Mouse (Mus musculus) stomach, embryonic 15.5 days (tissue): ENCODE results near the gene Kmt5a. TPM values are rescaled to one million over a fixed set of nuclear protein-coding genes. Genes with fewer than 3 reads are reported as not detected.
A peak's percentile ranks its signal among the peaks of the same experiment; 100 is the strongest.

Source experiments
- ATAC-seq: fragments of 200-750 bp; cut with Nextera tagmentation; 2 replicates; pipeline ENCODE4 v1.8.0; 2017; ENCODE audit warnings: low read depth, moderate number of reproducible peaks, moderate TSS enrichment; ENCODE audit not compliant: insufficient read depth, low FRiP score
- H3K27ac ChIP-seq: fragments of 300-500 bp; sonication (generic); 2 replicates; pipeline ENCODE4 v1.5.1; 2015; ENCODE audit warnings: mild to moderate bottlenecking, inconsistent platforms
- H3K27me3 ChIP-seq: fragments of 300-500 bp; sonication (generic); replicated peaks from 2 replicates; pipeline ENCODE4 v1.6.1; 2015; ENCODE audit warnings: inconsistent platforms
- H3K36me3 ChIP-seq: fragments of 300-500 bp; sonication (generic); 2 replicates; pipeline ENCODE4 v1.6.1; 2015; ENCODE audit warnings: inconsistent platforms
- H3K4me1 ChIP-seq: fragments of 300-500 bp; sonication (generic); 2 replicates; pipeline ENCODE4 v1.6.1; 2015; ENCODE audit warnings: inconsistent platforms
- H3K4me2 ChIP-seq: fragments of 300-500 bp; sonication (generic); 2 replicates; pipeline ENCODE4 v1.6.1; 2015; ENCODE audit warnings: mild to moderate bottlenecking, inconsistent platforms
- H3K4me3 ChIP-seq: fragments of 300-500 bp; sonication (generic); replicated peaks from 2 replicates; pipeline ENCODE4 v1.5.1; 2015; ENCODE audit warnings: inconsistent platforms
- H3K9ac ChIP-seq: fragments of 300-500 bp; sonication (generic); 2 replicates; pipeline ENCODE4 v1.6.1; 2015; ENCODE audit warnings: inconsistent platforms
- H3K9me3 ChIP-seq: fragments of 300-500 bp; sonication (generic); 2 replicates; pipeline ENCODE4 v1.6.1; 2016; ENCODE audit warnings: inconsistent platforms
- WGBS: fragments of 180-500 bp; shearing (Covaris S2); methylation state at CpG from one replicate; pipeline ENCODE4 v1.1.7; 2015; 5-methylcytosine and 5-hydroxymethylcytosine counted together
- polyA plus RNA-seq: library from polyadenylated mRNA; unstranded; fragments of >200 nt; fragmentation: Nextera tagmentation; extraction: Ambion mirVana; gene quantifications from 2 replicates; pipeline ENCODE4 v1.2.1, GENCODE M21; 2015

The Kmt5a gene
- polyA plus RNA-seq, result 92.6 and 104 TPM in 2 replicates

DNA sequence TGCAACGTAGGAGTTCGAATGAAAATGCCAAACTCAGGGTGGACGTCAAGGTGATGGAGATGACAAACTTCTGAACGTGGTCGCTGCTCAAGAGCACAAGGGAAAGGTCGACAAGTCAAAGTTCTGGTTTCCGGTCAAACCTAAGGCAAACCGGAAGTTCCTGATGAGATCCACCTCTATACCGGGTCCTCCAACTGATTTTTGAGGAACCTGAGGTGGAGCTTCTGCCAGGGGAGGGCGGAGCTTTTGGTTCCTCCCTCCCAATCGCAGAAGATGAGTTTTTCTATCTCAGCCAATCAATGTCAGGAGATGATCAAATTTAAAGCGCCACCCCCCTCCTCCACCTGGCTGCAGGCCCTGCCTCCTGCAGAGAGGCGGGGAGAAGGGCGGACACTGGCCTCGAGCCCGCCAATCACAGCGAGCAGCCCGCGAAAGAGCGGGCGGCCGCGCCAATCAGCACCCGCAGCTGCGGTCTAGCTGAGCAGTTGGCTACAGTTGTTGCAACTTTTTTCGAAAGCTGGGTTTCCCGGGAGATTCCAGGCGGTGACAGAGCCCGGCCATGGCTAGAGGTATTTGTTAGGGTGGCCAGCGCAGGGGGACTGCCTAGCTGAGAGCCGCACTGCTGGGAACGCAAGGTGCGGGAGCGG lies at the start of gene Kmt5a:
TSS of gene Kmt5a (plus strand) at position 484 of the 647 bp plus-strand sequence.
- peak within 1 kb of the TSS; percentile 92 for H3K27ac ChIP-seq
- peak; percentile 98 for ATAC-seq
- 1% methylated on average over 34 of the region's 34 CpGs for WGBS

GRCm38 (mm10) chr5:124392412-124392811 lies 47.3 kb upstream of the Kmt5a start:
- no peak for ATAC-seq
- Histone ChIP-seq H3K4me3 (no peak overlapping the region), H3K9me3 (no peaks in the 10 kb centered on the region), H3K27ac (no peak overlapping the region), H3K4me2 (no peak overlapping the region), H3K4me1 (no peaks in the 10 kb centered on the region), H3K27me3 (no peaks in the 10 kb centered on the region), H3K36me3 (peaks cover 49% of the 10 kb centered on the region), H3K9ac (no peak overlapping the region)
- WGBS, result 97% methylated on average over 4 of the region's 4 CpGs

More for the DNA sequence above, at the start of gene Kmt5a:
- Histone ChIP-seq H3K9ac (peak within 1 kb of the TSS; percentile 85), H3K4me1 (peaks cover 4% of the 10 kb centered on the region; the same call in 1 of the 2 replicates), H3K36me3 (no peaks in the 10 kb centered on the region), H3K9me3 (no peaks in the 10 kb centered on the region), H3K4me3 (peak within 1 kb of the TSS; percentile 86), H3K27me3 (no peaks in the 10 kb centered on the region), H3K4me2 (peak within 1 kb of the TSS; percentile 98)

- Histone ChIP-seq H3K4me3 (no peak overlapping the region), H3K4me1 (no peaks in the 10 kb centered on the region), H3K27ac (no peak overlapping the region), H3K4me2 (no peak overlapping the region), H3K9ac (no peak overlapping the region), H3K27me3 (no peaks in the 10 kb centered on the region), H3K9me3 (no peaks in the 10 kb centered on the region), H3K36me3 (peaks cover 47% of the 10 kb centered on the region)
- 79% methylated on average over 7 of the region's 7 CpGs for WGBS
- ATAC-seq, result no peak
Observed at GRCm38 (mm10) chr5:124393726-124394125, 46.0 kb upstream of the Kmt5a start.

- Histone ChIP-seq H3K9me3 (no peaks in the 10 kb centered on the region), H3K9ac (no peak overlapping the region), H3K4me2 (no peak overlapping the region), H3K36me3 (peaks cover 47% of the 10 kb centered on the region), H3K4me1 (no peaks in the 10 kb centered on the region), H3K27ac (no peak overlapping the region), H3K4me3 (no peak overlapping the region), H3K27me3 (no peaks in the 10 kb centered on the region)
- WGBS, result 81% methylated on average over 3 of the region's 3 CpGs
- no peak for ATAC-seq
Observed at GRCm38 (mm10) chr5:124410808-124411207, 28.9 kb upstream of the Kmt5a start.

- no peak overlapping the region for H3K4me3 ChIP-seq
- no peak overlapping the region for H3K4me2 ChIP-seq
- no peak overlapping the region for H3K27ac ChIP-seq
- ATAC-seq, result no peak
- H3K9me3 ChIP-seq, result no peaks in the 10 kb centered on the region
- H3K27me3 ChIP-seq, result no peaks in the 10 kb centered on the region
- peaks cover 41% of the 10 kb centered on the region for H3K36me3 ChIP-seq
- H3K4me1 ChIP-seq, result no peaks in the 10 kb centered on the region
- 88% methylated on average over 5 of the region's 5 CpGs for WGBS
- no peak overlapping the region for H3K9ac ChIP-seq
Observed at GRCm38 (mm10) chr5:124412163-124412562, 27.6 kb upstream of the Kmt5a start.

GRCm38 (mm10) chr5:124418903-124419302 lies 20.8 kb upstream of the Kmt5a start:
- ATAC-seq, result peak; percentile 50; the same call in 1 of the 2 replicates

GRCm38 (mm10) chr5:124421786-124422185 lies 17.9 kb upstream of the Kmt5a start:
- WGBS, result 87% methylated on average over 2 of the region's 2 CpGs
- Histone ChIP-seq H3K4me2 (no peak overlapping the region), H3K4me3 (no peak overlapping the region), H3K9me3 (no peaks in the 10 kb centered on the region), H3K4me1 (no peaks in the 10 kb centered on the region; the same call in 1 of the 2 replicates), H3K9ac (no peak overlapping the region), H3K27me3 (no peaks in the 10 kb centered on the region), H3K27ac (no peak overlapping the region), H3K36me3 (no peaks in the 10 kb centered on the region)
- no peak for ATAC-seq

More at GRCm38 (mm10) chr5:124418903-124419302, 20.8 kb upstream of the Kmt5a start:
- no peak overlapping the region for H3K4me2 ChIP-seq
- H3K4me1 ChIP-seq, result no peaks in the 10 kb centered on the region
- no peak overlapping the region for H3K27ac ChIP-seq
- no peak overlapping the region for H3K9ac ChIP-seq
- H3K27me3 ChIP-seq, result no peaks in the 10 kb centered on the region
- 0 out of 2 replicates have a peak, but pooled peaks cover 4% of the 10 kb centered on the region for H3K36me3 ChIP-seq
- no peak overlapping the region for H3K4me3 ChIP-seq
- no peaks in the 10 kb centered on the region for H3K9me3 ChIP-seq
- WGBS, result 88% methylated on average over 2 of the region's 2 CpGs

- under 1% methylated on average over 14 of the region's 14 CpGs for WGBS
- H3K27me3 ChIP-seq, result no peaks in the 10 kb centered on the region
- no peaks in the 10 kb centered on the region for H3K36me3 ChIP-seq
- no peaks in the 10 kb centered on the region; the same call in 1 of the 2 replicates for H3K4me1 ChIP-seq
- H3K4me3 ChIP-seq, result peak overlapping the region; percentile 99
- ATAC-seq, result no peak
- peak overlapping the region; percentile 93 for H3K9ac ChIP-seq
- peak overlapping the region; percentile 85 for H3K27ac ChIP-seq
- H3K4me2 ChIP-seq, result peak overlapping the region; percentile 91
- H3K9me3 ChIP-seq, result no peaks in the 10 kb centered on the region
Observed at GRCm38 (mm10) chr5:124424200-124424722, 15.5 kb upstream of the Kmt5a start.

DNA sequence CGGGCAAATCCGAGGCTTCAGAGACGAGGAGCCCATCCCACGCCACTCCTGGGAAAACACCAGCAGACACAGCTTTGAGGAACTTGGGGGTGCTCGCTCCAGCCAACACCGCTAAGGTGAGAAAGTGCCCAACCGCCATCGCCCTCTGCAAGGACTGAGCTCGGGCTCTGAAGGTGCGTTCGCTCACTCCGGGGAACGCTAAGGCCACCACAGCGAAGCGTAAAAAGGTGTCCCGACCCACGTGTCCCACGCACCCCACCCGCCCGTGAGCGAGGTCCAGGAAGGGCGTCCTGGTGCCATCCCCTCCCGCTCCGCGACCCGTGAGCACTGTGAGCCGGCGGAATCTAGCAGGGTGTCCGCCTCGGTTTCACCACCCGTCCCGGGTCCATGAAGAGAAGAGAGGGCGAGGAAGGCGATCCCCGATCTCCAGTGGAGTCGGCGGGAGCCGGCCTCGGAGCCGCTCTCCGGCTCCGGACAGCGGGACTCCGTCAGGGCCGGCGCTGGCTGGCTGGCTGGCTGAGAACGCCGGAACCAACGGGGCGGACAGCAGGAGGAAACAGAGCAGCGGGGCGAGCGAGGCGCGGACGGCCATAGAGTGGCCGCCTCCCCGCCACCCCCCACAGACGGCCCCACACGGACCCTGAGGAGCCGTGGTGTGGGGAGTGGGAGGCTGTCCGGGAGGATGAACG lies 14.9 kb upstream of the Kmt5a start:
- under 1% methylated on average over 63 of the region's 63 CpGs for WGBS
- Histone ChIP-seq H3K4me2 (peak overlapping the region; percentile 91), H3K27me3 (no peaks in the 10 kb centered on the region), H3K9ac (peak overlapping the region; percentile 93), H3K36me3 (no peaks in the 10 kb centered on the region), H3K27ac (peak overlapping the region; percentile 85), H3K4me1 (no peaks in the 10 kb centered on the region; the same call in 1 of the 2 replicates), H3K4me3 (peak overlapping the region; percentile 99), H3K9me3 (no peaks in the 10 kb centered on the region)
- ATAC-seq, result peak; percentile 31; the same call in 1 of the 2 replicates

GRCm38 (mm10) chr5:124425412-124426259 lies 14.1 kb upstream of the Kmt5a start, which contains the start of gene Sbno1:
TSS of gene Sbno1 (minus strand) at chr5:124426001.
- under 1% methylated on average over 54 of the region's 81 CpGs for WGBS
- Histone ChIP-seq H3K9me3 (no peaks in the 10 kb centered on the region), H3K36me3 (no peaks in the 10 kb centered on the region)

GRCm38 (mm10) chr5:124426475-124427071 lies 13.2 kb upstream of the Kmt5a start:
- Histone ChIP-seq H3K9ac (no peak overlapping the region), H3K27ac (peak overlapping the region; percentile 41; the same call in 1 of the 2 replicates), H3K4me2 (peak overlapping the region; percentile 49), H3K9me3 (no peaks in the 10 kb centered on the region), H3K36me3 (no peaks in the 10 kb centered on the region), H3K27me3 (no peaks in the 10 kb centered on the region), H3K4me3 (peak overlapping the region; percentile 99), H3K4me1 (no peaks in the 10 kb centered on the region; the same call in 1 of the 2 replicates)
- 82% methylated on average over 10 of the region's 10 CpGs for WGBS
- ATAC-seq, result no peak

More at GRCm38 (mm10) chr5:124425412-124426259, 14.1 kb upstream of the Kmt5a start, which contains the start of gene Sbno1:
- Histone ChIP-seq H3K27me3 (no peaks in the 10 kb centered on the region), H3K4me3 (peak within 1 kb of the TSS; percentile 99), H3K4me2 (peak within 1 kb of the TSS; percentile 91), H3K27ac (peak within 1 kb of the TSS; percentile 93), H3K4me1 (no peaks in the 10 kb centered on the region; the same call in 1 of the 2 replicates), H3K9ac (peak within 1 kb of the TSS; percentile 93)
- peak; percentile 94 for ATAC-seq
